11 mouse cellular contexts compared by ENCODE assay signal in genomic region chr1:126515054-126515756, GRCm38 (mm10).
"Had no signal": no experiment of that assay in that cellular context is flagged by ENCODE, and none has a peak within 500 bp of the region (broad histone marks: within the 10 kb centered on the region; RNA-seq: fewer than 3 reads in every experiment).

No protein-coding gene starts in this region.

- H3K9ac ChIP-seq: hindbrain, embryonic 15.5 days; limb, embryonic 13.5 days; liver, embryonic 12.5 days; midbrain, embryonic 13.5 days; neural tube, embryonic 12.5 days had no signal

- H3K27me3 ChIP-seq: hindbrain, embryonic 15.5 days; limb, embryonic 13.5 days; liver, embryonic 12.5 days; midbrain, embryonic 13.5 days; neural tube, embryonic 12.5 days had no signal

- H3K9me3 ChIP-seq: hindbrain, embryonic 15.5 days; limb, embryonic 13.5 days; liver, embryonic 12.5 days; midbrain, embryonic 13.5 days; neural tube, embryonic 12.5 days had no signal

- H3K4me2 ChIP-seq: hindbrain, embryonic 15.5 days; limb, embryonic 13.5 days; liver, embryonic 12.5 days; midbrain, embryonic 13.5 days; neural tube, embryonic 12.5 days had no signal

- H3K4me3 ChIP-seq: hindbrain, embryonic 15.5 days; limb, embryonic 13.5 days; liver, embryonic 12.5 days; midbrain, embryonic 13.5 days; neural tube, embryonic 12.5 days had no signal

- H3K36me3 ChIP-seq: hindbrain, embryonic 15.5 days; limb, embryonic 13.5 days; liver, embryonic 12.5 days; midbrain, embryonic 13.5 days; neural tube, embryonic 12.5 days had no signal

- ATAC-seq: liver, embryonic 12.5 days; midbrain, embryonic 13.5 days had no signal

- DNase-seq: left cerebral cortex, postnatal 4 days; lung, adult 18-20 months; right cerebral cortex, postnatal 4 days; spleen, adult 18-20 months; thymus, adult 18-20 months; thymus, postnatal 14 days had no signal

- H3K4me1 ChIP-seq: hindbrain, embryonic 15.5 days; liver, embryonic 12.5 days; midbrain, embryonic 13.5 days had no signal

- H3K27ac ChIP-seq: hindbrain, embryonic 15.5 days; limb, embryonic 13.5 days; liver, embryonic 12.5 days; midbrain, embryonic 13.5 days; neural tube, embryonic 12.5 days had no signal
